In genomic region chr9:96889345-96890021, GRCm38 (mm10) we compare ENCODE assay signal across 8 mouse cellular contexts. TPM values are rescaled to one million over a fixed set of nuclear protein-coding genes. Genes with fewer than 3 reads are reported as not detected.
DNase-seq lines count a peak whose midpoint lies in the region; ATAC-seq and TF ChIP-seq lines count a peak whose summit lies in the region.

No protein-coding gene starts in this region.

- 1% methylated on average over 57 of the region's 66 CpGs for WGBS in forebrain, embryonic 13.5 days
- under 1% methylated on average over 66 of the region's 66 CpGs for WGBS in lung, adult 2 months
- WGBS in neural tube, embryonic 15.5 days, result under 1% methylated on average over 66 of the region's 66 CpGs

- H3K4me1 ChIP-seq in E14TG2a.4 (replicated peaks; ENCODE audit: low read depth, low read length), result peaks cover 42% of the 10 kb centered on the region
- peaks cover 80% of the 10 kb centered on the region for H3K4me1 ChIP-seq in forebrain, embryonic 13.5 days
- H3K4me1 ChIP-seq in lung, adult 2 months (ENCODE audit: control insufficient read depth, insufficient read depth, low read length), result no peaks in the 10 kb centered on the region; the same call in 1 of the 2 replicates
- peaks cover 44% of the 10 kb centered on the region for H3K4me1 ChIP-seq in neural tube, embryonic 15.5 days

- intact Hi-C loops in heart, postnatal 14 days (cut with DNase I), result loop anchor here (2.0 to 5.0 kb wide), 2 partner anchors 51 to 212 kb away; no protein-coding TSS in a partner anchor

- peak; percentile 17 for DNase-seq in c-Kit-positive CD71-positive TER-119-positive erythroid progenitor cells, embryonic 14.5 days (ENCODE audit: low spot score)
- DNase-seq in heart, postnatal 14 days, result peak; percentile 90 to 95
- DNase-seq in layer of hippocampus, adult 18-20 months (ENCODE audit: low spot score in 2 of 2), result peak; percentile 82 to 88
- peak; percentile 70 for DNase-seq in lung, adult 2 months
- DNase-seq in testis, postnatal 14 days (ENCODE audit: low spot score), result peak; percentile 82

- peaks cover 48% of the 10 kb centered on the region for H3K27me3 ChIP-seq in E14TG2a.4 (ENCODE audit: insufficient read depth, low read length)
- no peaks in the 10 kb centered on the region; the same call in 1 of the 2 replicates for H3K27me3 ChIP-seq in forebrain, embryonic 13.5 days
- H3K27me3 ChIP-seq in neural tube, embryonic 15.5 days (replicated peaks), result no peaks in the 10 kb centered on the region

- H3K9ac ChIP-seq in forebrain, embryonic 13.5 days, result peak overlapping the region; percentile 76
- H3K9ac ChIP-seq in neural tube, embryonic 15.5 days (replicated peaks), result peak overlapping the region; percentile 74

- H3K36me3 ChIP-seq in E14TG2a.4 (ENCODE audit: insufficient read depth, low read length), result no peaks in the 10 kb centered on the region
- H3K36me3 ChIP-seq in forebrain, embryonic 13.5 days (ENCODE audit: poor library complexity, severe bottlenecking), result no peaks in the 10 kb centered on the region
- H3K36me3 ChIP-seq in neural tube, embryonic 15.5 days, result no peaks in the 10 kb centered on the region

- peak; percentile 87 for ATAC-seq in forebrain, embryonic 13.5 days
- peak; percentile 89 for ATAC-seq in neural tube, embryonic 15.5 days (ENCODE audit: low FRiP score)

- peak overlapping the region; percentile 61 for H3K27ac ChIP-seq in forebrain, embryonic 13.5 days
- H3K27ac ChIP-seq in neural tube, embryonic 15.5 days (replicated peaks), result peak overlapping the region; percentile 62

- no peaks in the 10 kb centered on the region for H3K9me3 ChIP-seq in E14TG2a.4 (ENCODE audit: low read length)
- peaks cover 2% of the 10 kb centered on the region; the same call in 1 of the 2 replicates for H3K9me3 ChIP-seq in forebrain, embryonic 13.5 days (replicated peaks)
- H3K9me3 ChIP-seq in neural tube, embryonic 15.5 days (replicated peaks), result no peaks in the 10 kb centered on the region

- TF ChIP-seq POLR2A in lung, adult 2 months (IDR thresholded peaks at IDR 0.05; ENCODE audit: borderline replicate concordance, extremely low read depth, low read depth, low read length), result peak; percentile 24; the same call in 1 of the 2 replicates

- H3K4me3 ChIP-seq in E14TG2a.4 (replicated peaks; ENCODE audit: low read length), result peak overlapping the region; percentile 91
- H3K4me3 ChIP-seq in forebrain, embryonic 13.5 days, result peak overlapping the region; percentile 65
- peak overlapping the region; percentile 75 for H3K4me3 ChIP-seq in lung, adult 2 months (replicated peaks; ENCODE audit: extremely low read depth, low read depth, low read length)
- peak overlapping the region; percentile 67 for H3K4me3 ChIP-seq in neural tube, embryonic 15.5 days (replicated peaks)

- TF ChIP-seq CTCF in E14TG2a.4 (conservative IDR thresholded peaks at IDR 0.05; ENCODE audit: low read length), result no peak
- TF ChIP-seq CTCF in lung, adult 2 months (IDR thresholded peaks at IDR 0.05; ENCODE audit: insufficient read depth, low read length), result 0 out of 2 replicates have a peak, but pooled peaks have one; percentile 3

- H3K4me2 ChIP-seq in forebrain, embryonic 13.5 days, result peak overlapping the region; percentile 89
- peak overlapping the region; percentile 69 for H3K4me2 ChIP-seq in neural tube, embryonic 15.5 days

RNA-seq across cellular contexts. Expression of gene Pxylp1, which starts 3.0 kb away (rescaled TPM):
- 47.2 and 49.2 TPM in 2 replicates for polyA plus RNA-seq in forebrain, embryonic 13.5 days (2015; fragmentation: Nextera tagmentation; extraction: Ambion mirVana)
- total RNA-seq in heart, postnatal 14 days (2021), result 10 to 100 TPM; 17.4 to 20.9 TPM
- total RNA-seq in layer of hippocampus, adult 18-20 months (2021), result 10 to 100 TPM; 18.7 to 23.6 TPM
- polyA plus RNA-seq in lung, adult 2 months (2012; rRNA removed), result 7.2 and 8.6 TPM in 2 replicates
- 24.8 and 25.6 TPM in 2 replicates for polyA plus RNA-seq in neural tube, embryonic 15.5 days (2015; fragmentation: Nextera tagmentation; extraction: Ambion mirVana)

Comparison
In these comparisons a context has a peak if more than half of its experiments do, and no peak if none do; other contexts are left out.
1. Peak in every context shown above with its lines: DNase-seq, ATAC-seq, H3K4me3 ChIP-seq and H3K27ac ChIP-seq.
2. DNase-seq: peak in every context shown above with its lines; median percentile 92 in heart, postnatal 14 days; 85 in layer of hippocampus, adult 18-20 months; 82 in testis, postnatal 14 days; 70 in lung, adult 2 months; 17 in c-Kit-positive CD71-positive TER-119-positive erythroid progenitor cells, embryonic 14.5 days.